Mouse (Mus musculus) intestine, embryonic 16.5 days (tissue): ENCODE results near the gene Bdh1. TPM values are rescaled to one million over a fixed set of nuclear protein-coding genes. Genes with fewer than 3 reads are reported as not detected.

Experiments
- ATAC-seq: fragments of 200-750 bp; cut with Nextera tagmentation; 2 replicates; pipeline ENCODE4 v1.8.0; 2017; ENCODE audit warnings: moderate TSS enrichment, moderate library complexity
- H3K27ac ChIP-seq: fragments of 300-500 bp; sonication (generic); 2 replicates; pipeline ENCODE4 v1.5.1; 2014; ENCODE audit warnings: mild to moderate bottlenecking, low read length
- H3K27me3 ChIP-seq: fragments of 300-500 bp; sonication (generic); replicated peaks from 2 replicates; pipeline ENCODE4 v1.6.1; 2014; ENCODE audit warnings: low read length, control low read depth, mixed read lengths; ENCODE audit not compliant: control insufficient read depth, insufficient read depth
- H3K36me3 ChIP-seq: fragments of 300-500 bp; sonication (generic); 2 replicates; pipeline ENCODE4 v1.6.1; 2014; ENCODE audit warnings: low read length, control low read depth; ENCODE audit not compliant: control insufficient read depth, insufficient read depth
- H3K4me1 ChIP-seq: fragments of 300-500 bp; sonication (generic); 2 replicates; pipeline ENCODE4 v1.6.1; 2014; ENCODE audit warnings: low read length, control low read depth, mixed read lengths; ENCODE audit not compliant: control insufficient read depth, insufficient read depth
- H3K4me2 ChIP-seq: fragments of 300-500 bp; sonication (generic); 2 replicates; pipeline ENCODE4 v1.6.1; 2014; ENCODE audit warnings: low read depth, low read length, control low read depth
- H3K4me3 ChIP-seq: fragments of 300-500 bp; sonication (generic); 2 replicates; pipeline ENCODE4 v1.5.1; 2014; ENCODE audit warnings: mild to moderate bottlenecking, low read length
- H3K9ac ChIP-seq: fragments of 300-500 bp; sonication (generic); 2 replicates; pipeline ENCODE4 v1.6.1; 2014; ENCODE audit warnings: low read depth, low read length
- H3K9me3 ChIP-seq: fragments of 300-500 bp; sonication (generic); 2 replicates; pipeline ENCODE4 v1.6.1; 2016; ENCODE audit warnings: low read length, control low read depth; ENCODE audit not compliant: control insufficient read depth
- WGBS: fragments of 180-500 bp; shearing (Covaris S2); extraction: QIAGEN DNeasy Blood & Tissue Kit; methylation state at CpG from one replicate; pipeline ENCODE4 v1.1.7; 2014; 5-methylcytosine and 5-hydroxymethylcytosine counted together
- polyA plus RNA-seq: library from polyadenylated mRNA; unstranded; fragments of >200 nt; fragmentation: Nextera tagmentation; extraction: Ambion mirVana; gene quantifications from 2 replicates; pipeline ENCODE4 v1.2.1, GENCODE M21; 2015

The Bdh1 gene
- polyA plus RNA-seq, 1 experiment from 2014 or later = 272 TPM

GRCm38 (mm10) chr16:31436085-31436484, 14.0 kb downstream of the Bdh1 start:
- Histone ChIP-seq H3K9ac (no peak overlapping the region), H3K9me3 (no peaks in the 10 kb centered on the region), H3K36me3 (no peaks in the 10 kb centered on the region; the same call in 1 of the 2 replicates), H3K4me3 (no peak overlapping the region), H3K27me3 (no peaks in the 10 kb centered on the region), H3K4me2 (no peak overlapping the region), H3K27ac (no peak overlapping the region), H3K4me1 (peaks cover 23% of the 10 kb centered on the region)
- no peak for ATAC-seq
- WGBS = 55% methylated on average over 9 of the region's 9 CpGs

- H3K27ac ChIP-seq = peak overlapping the region; percentile 83
- H3K4me2 ChIP-seq = no peak overlapping the region
- H3K9me3 ChIP-seq = no peaks in the 10 kb centered on the region
- peaks cover 23% of the 10 kb centered on the region for H3K4me1 ChIP-seq
- H3K36me3 ChIP-seq = no peaks in the 10 kb centered on the region; the same call in 1 of the 2 replicates
- H3K27me3 ChIP-seq = no peaks in the 10 kb centered on the region
- WGBS = 63% methylated on average over 11 of the region's 11 CpGs
- no peak overlapping the region for H3K9ac ChIP-seq
- H3K4me3 ChIP-seq = no peak overlapping the region
- ATAC-seq = peak; percentile 90
Measured at GRCm38 (mm10) chr16:31437358-31437757, 15.3 kb downstream of the Bdh1 start.

GRCm38 (mm10) chr16:31439529-31439928, 17.4 kb downstream of the Bdh1 start:
- Histone ChIP-seq H3K4me3 (no peak overlapping the region), H3K27me3 (no peaks in the 10 kb centered on the region), H3K9me3 (no peaks in the 10 kb centered on the region), H3K9ac (no peak overlapping the region), H3K4me2 (no peak overlapping the region), H3K27ac (no peak overlapping the region), H3K4me1 (0 out of 2 replicates have a peak, but pooled peaks cover 8% of the 10 kb centered on the region), H3K36me3 (no peaks in the 10 kb centered on the region; the same call in 1 of the 2 replicates)
- no peak for ATAC-seq
- WGBS = 94% methylated on average over 5 of the region's 5 CpGs

GRCm38 (mm10) chr16:31440046-31440445, 18.0 kb downstream of the Bdh1 start:
- no peaks in the 10 kb centered on the region for H3K9me3 ChIP-seq
- 91% methylated on average over 1 of the region's 1 CpGs for WGBS
- 0 out of 2 replicates have a peak, but pooled peaks cover 8% of the 10 kb centered on the region for H3K4me1 ChIP-seq
- no peak overlapping the region for H3K9ac ChIP-seq
- no peaks in the 10 kb centered on the region for H3K27me3 ChIP-seq
- H3K4me3 ChIP-seq = no peak overlapping the region
- H3K36me3 ChIP-seq = no peaks in the 10 kb centered on the region; the same call in 1 of the 2 replicates
- no peak overlapping the region for H3K4me2 ChIP-seq
- H3K27ac ChIP-seq = no peak overlapping the region
- no peak for ATAC-seq

GRCm38 (mm10) chr16:31444521-31444920, 22.4 kb downstream of the Bdh1 start:
- no peak overlapping the region for H3K27ac ChIP-seq
- no peak for ATAC-seq
- H3K4me1 ChIP-seq = no peaks in the 10 kb centered on the region
- no peak overlapping the region for H3K4me2 ChIP-seq
- H3K4me3 ChIP-seq = no peak overlapping the region
- H3K9me3 ChIP-seq = no peaks in the 10 kb centered on the region
- no peaks in the 10 kb centered on the region for H3K27me3 ChIP-seq
- WGBS = 71% methylated on average over 6 of the region's 6 CpGs
- H3K9ac ChIP-seq = no peak overlapping the region
- H3K36me3 ChIP-seq = no peaks in the 10 kb centered on the region

- Histone ChIP-seq H3K27me3 (no peaks in the 10 kb centered on the region), H3K27ac (no peak overlapping the region), H3K9ac (no peak overlapping the region; the same call in 1 of the 2 replicates), H3K9me3 (no peaks in the 10 kb centered on the region), H3K36me3 (no peaks in the 10 kb centered on the region), H3K4me3 (no peak overlapping the region), H3K4me1 (no peaks in the 10 kb centered on the region), H3K4me2 (no peak overlapping the region)
- no peak for ATAC-seq
- 76% methylated on average over 15 of the region's 15 CpGs for WGBS
Measured at GRCm38 (mm10) chr16:31446067-31446853, 24.2 kb downstream of the Bdh1 start.

GRCm38 (mm10) chr16:31449973-31450372, 27.9 kb downstream of the Bdh1 start:
- 82% methylated on average over 4 of the region's 4 CpGs for WGBS
- Histone ChIP-seq H3K9me3 (no peaks in the 10 kb centered on the region), H3K27ac (no peak overlapping the region), H3K36me3 (no peaks in the 10 kb centered on the region), H3K4me2 (no peak overlapping the region), H3K4me3 (no peak overlapping the region), H3K9ac (no peak overlapping the region), H3K27me3 (no peaks in the 10 kb centered on the region), H3K4me1 (peaks cover 26% of the 10 kb centered on the region)
- no peak for ATAC-seq

- 60% methylated on average over 3 of the region's 3 CpGs for WGBS
Measured at GRCm38 (mm10) chr16:31451235-31451634, 29.2 kb downstream of the Bdh1 start.

GRCm38 (mm10) chr16:31452467-31452866, 30.4 kb downstream of the Bdh1 start:
- Histone ChIP-seq H3K27ac (no peak overlapping the region), H3K27me3 (no peaks in the 10 kb centered on the region), H3K9ac (no peak overlapping the region), H3K36me3 (peaks cover 6% of the 10 kb centered on the region), H3K9me3 (no peaks in the 10 kb centered on the region), H3K4me2 (no peak overlapping the region), H3K4me3 (no peak overlapping the region), H3K4me1 (peaks cover 32% of the 10 kb centered on the region)
- 70% methylated on average over 7 of the region's 7 CpGs for WGBS
- ATAC-seq = peak; percentile 21; the same call in 1 of the 2 replicates

More at GRCm38 (mm10) chr16:31451235-31451634, 29.2 kb downstream of the Bdh1 start:
- H3K4me1 ChIP-seq = peaks cover 32% of the 10 kb centered on the region
- H3K9me3 ChIP-seq = no peaks in the 10 kb centered on the region
- no peak overlapping the region for H3K9ac ChIP-seq
- H3K27me3 ChIP-seq = no peaks in the 10 kb centered on the region
- no peak overlapping the region for H3K4me2 ChIP-seq
- H3K36me3 ChIP-seq = no peaks in the 10 kb centered on the region
- H3K27ac ChIP-seq = no peak overlapping the region
- no peak overlapping the region for H3K4me3 ChIP-seq
- no peak for ATAC-seq
